Mouse (Mus musculus): ENCODE data around the gene Nadsyn1. TPM values are rescaled to one million over a fixed set of nuclear protein-coding genes. Genes with fewer than 3 reads are reported as not detected.

The Nadsyn1 gene
- polyA plus RNA-seq, 1 experiment from 2014 or later = 10.4 TPM

DNA sequence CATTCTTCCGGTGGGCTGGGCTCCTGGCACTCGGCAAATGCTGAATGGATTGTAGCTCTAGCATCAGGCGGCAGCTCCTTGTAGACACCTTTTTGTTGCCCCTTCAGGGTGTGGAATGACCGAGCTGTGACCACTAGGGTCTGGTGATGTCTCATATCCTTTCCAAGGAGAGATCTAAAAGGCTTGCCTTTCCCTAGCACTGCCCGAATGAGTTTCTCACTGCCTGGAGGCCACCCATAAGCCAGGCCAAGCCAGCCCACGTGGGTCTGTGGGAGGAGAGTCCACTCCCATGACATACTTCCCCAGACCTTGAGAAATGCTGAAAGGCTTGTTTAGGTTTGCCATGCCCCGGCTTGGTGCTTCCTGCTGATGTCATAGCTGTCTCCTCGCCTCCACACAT, 9.5 kb upstream of the Nadsyn1 start:
- no peaks in the 10 kb centered on the region for H3K9me3 ChIP-seq (replicated peaks)
- no peak overlapping the region for H3K4me3 ChIP-seq
- DNase-seq (ENCODE audit: low spot score) = no peak
- H3K36me3 ChIP-seq = peaks cover 42% of the 10 kb centered on the region
- no peaks in the 10 kb centered on the region for H3K27me3 ChIP-seq (ENCODE audit: low read depth, poor library complexity, severe bottlenecking)
- peaks cover 16% of the 10 kb centered on the region for H3K4me1 ChIP-seq
- no peak overlapping the region for H3K27ac ChIP-seq
- whole genome bisulfite sequencing = 89% methylated on average over 8 of the region's 8 CpGs

DNA sequence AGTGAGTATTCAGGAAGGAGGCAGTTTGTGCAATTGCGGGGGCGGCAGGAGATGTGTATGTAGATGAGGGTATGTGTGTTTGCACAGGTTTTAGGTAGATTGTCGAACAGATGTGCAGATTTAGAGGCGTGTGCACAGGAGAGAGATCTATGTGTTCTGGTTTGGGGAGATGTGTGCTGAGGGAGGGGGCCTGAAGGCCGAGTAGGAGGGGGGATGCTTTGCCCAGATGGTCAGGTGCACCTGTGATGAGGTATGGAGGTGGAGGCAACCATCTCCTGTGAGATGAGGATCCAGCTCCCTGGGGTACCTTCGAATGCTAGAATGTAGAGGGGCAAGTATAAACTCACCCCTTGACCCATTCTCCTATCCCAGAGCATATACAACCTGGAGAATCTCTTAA, 7.8 kb upstream of the Nadsyn1 start:
- WGBS = 15% methylated on average over 6 of the region's 6 CpGs
- DNase-seq (ENCODE audit: low spot score) = no peak

DNA sequence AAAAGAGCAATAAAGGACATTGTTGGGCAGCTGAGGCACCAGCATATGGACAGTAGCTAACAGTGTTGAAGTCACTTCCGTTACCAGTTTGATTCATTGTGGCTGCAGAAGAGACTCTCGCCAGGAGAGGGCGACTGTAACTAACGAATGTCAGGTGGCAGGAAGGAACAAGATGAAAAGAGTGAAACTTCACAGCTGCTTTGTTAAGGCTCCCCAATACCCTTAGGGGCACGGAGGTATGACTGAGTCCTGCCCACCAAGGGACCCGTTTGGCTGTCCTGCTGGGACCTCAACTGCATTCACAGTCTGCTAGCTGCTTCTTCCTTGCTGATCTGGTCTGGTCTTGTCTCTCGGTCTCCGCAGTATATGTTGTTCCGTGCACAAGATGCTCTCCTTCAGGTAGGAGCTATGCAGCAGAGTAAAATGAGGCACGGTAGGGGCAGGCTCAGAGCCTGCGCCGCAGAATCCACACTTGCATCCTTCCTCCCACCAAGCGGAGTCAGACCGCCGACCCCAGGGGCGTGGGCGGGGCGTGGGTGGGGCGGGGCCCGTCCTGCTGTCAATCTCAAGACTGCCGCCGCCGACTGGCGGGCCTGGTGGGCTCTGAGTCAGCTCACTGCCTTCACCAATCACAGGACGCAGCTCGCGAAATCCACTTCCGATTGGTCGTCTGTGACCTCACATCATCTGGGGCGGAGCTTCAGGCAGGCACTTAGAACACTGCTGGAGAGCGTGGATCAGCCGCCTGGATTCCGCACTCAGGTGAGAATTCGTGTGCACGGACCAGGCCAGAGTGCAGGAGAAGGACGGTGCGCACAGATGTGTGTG, 7.1 kb upstream of the Nadsyn1 start:
- peaks cover 16% of the 10 kb centered on the region for H3K4me1 ChIP-seq
- no peaks in the 10 kb centered on the region for H3K27me3 ChIP-seq (ENCODE audit: low read depth, poor library complexity, severe bottlenecking)
- no peaks in the 10 kb centered on the region for H3K9me3 ChIP-seq (replicated peaks)
- peaks cover 31% of the 10 kb centered on the region for H3K36me3 ChIP-seq
- under 1% methylated on average over 37 of the region's 37 CpGs for WGBS
- H3K27ac ChIP-seq = peak overlapping the region; percentile 95
- DNase-seq (ENCODE audit: low spot score) = peak; percentile 97
- H3K4me3 ChIP-seq = peak overlapping the region; percentile 66

More for the DNA sequence above, 7.8 kb upstream of the Nadsyn1 start:
- H3K36me3 ChIP-seq = peaks cover 31% of the 10 kb centered on the region
- H3K27ac ChIP-seq = peak overlapping the region; percentile 95
- H3K4me1 ChIP-seq = peaks cover 16% of the 10 kb centered on the region
- H3K9me3 ChIP-seq (replicated peaks) = no peaks in the 10 kb centered on the region
- no peaks in the 10 kb centered on the region for H3K27me3 ChIP-seq (ENCODE audit: low read depth, poor library complexity, severe bottlenecking)
- H3K4me3 ChIP-seq = peak overlapping the region; percentile 66

DNA sequence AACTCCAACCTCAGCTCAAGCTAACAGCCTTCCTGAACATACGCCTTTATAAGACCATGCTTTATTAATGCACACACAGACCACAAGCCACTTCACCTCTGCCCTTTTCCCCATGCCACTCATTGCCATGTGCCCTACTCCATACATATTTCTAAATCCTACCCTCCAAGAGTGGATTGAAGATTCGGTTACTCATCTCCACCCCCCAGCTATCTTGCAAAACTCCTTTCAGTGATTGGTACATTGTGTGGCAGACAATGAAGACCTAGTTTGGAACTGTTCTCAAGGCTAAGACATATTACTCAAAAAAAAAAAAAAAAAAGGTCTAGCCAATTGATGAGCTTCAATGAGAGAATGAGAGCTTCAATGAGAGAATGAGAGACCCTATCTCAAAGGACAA, 4.3 kb upstream of the Nadsyn1 start:
- DNase-seq (ENCODE audit: low spot score) = no peak
- Histone ChIP-seq H3K4me3 (no peak overlapping the region), H3K4me1 (peaks cover 23% of the 10 kb centered on the region), H3K27ac (no peak overlapping the region), H3K36me3 (peaks cover 7% of the 10 kb centered on the region), H3K9me3 (replicated peaks) (no peaks in the 10 kb centered on the region), H3K27me3 (ENCODE audit: low read depth, poor library complexity, severe bottlenecking) (no peaks in the 10 kb centered on the region)
- 90% methylated on average over 2 of the region's 2 CpGs for WGBS

DNA sequence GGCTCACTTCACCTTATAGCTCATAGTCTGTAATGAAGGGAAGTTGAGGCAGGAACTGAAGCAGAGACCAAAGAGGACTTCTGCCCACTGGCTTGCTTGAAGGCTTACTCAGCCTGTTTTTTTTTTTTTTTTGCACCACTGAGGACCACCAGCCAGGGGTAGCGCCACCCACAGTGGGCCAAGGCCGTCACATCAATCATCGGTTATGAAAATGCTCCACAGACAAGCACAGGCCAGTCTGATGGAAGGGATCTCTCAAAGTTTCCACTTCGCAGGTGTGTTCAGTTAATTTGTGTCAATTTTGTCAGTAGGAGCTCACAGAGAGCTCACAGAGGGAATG, 587 bp upstream of the Nadsyn1 start:
- H3K4me3 ChIP-seq = peak overlapping the region; percentile 74
- H3K4me1 ChIP-seq = peaks cover 14% of the 10 kb centered on the region
- no peak for DNase-seq (ENCODE audit: low spot score)
- no peaks in the 10 kb centered on the region for H3K27me3 ChIP-seq (ENCODE audit: low read depth, poor library complexity, severe bottlenecking)
- peaks cover 12% of the 10 kb centered on the region for H3K36me3 ChIP-seq
- no peaks in the 10 kb centered on the region for H3K9me3 ChIP-seq (replicated peaks)
- peak overlapping the region; percentile 90 for H3K27ac ChIP-seq
- WGBS = 83% methylated on average over 4 of the region's 4 CpGs

DNA sequence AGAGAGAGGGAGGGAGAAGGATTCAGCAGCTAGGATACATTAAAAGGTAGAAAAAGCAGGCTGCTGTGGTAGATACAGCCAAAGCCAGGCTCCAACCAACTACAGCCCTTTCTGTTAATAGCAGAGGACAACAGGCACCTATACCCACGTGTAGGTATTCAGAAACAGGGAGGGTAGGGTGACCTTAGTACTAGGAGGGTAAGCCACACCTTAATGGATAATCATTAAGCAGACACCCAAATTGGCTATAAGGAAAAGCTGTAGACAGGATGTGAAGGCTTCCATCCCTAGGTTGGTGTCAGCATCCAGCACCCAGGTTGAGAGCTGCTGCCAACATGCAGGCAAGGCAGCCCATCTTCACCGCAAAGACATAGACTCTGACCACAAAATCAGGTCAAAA, 1.4 kb downstream of the Nadsyn1 start:
- WGBS = 92% methylated on average over 2 of the region's 2 CpGs
- no peaks in the 10 kb centered on the region for H3K27me3 ChIP-seq (ENCODE audit: low read depth, poor library complexity, severe bottlenecking)
- H3K36me3 ChIP-seq = peaks cover 30% of the 10 kb centered on the region
- no peak overlapping the region for H3K4me3 ChIP-seq
- H3K9me3 ChIP-seq (replicated peaks) = no peaks in the 10 kb centered on the region
- peaks cover 14% of the 10 kb centered on the region for H3K4me1 ChIP-seq
- no peak for DNase-seq (ENCODE audit: low spot score)
- no peak overlapping the region for H3K27ac ChIP-seq

DNA sequence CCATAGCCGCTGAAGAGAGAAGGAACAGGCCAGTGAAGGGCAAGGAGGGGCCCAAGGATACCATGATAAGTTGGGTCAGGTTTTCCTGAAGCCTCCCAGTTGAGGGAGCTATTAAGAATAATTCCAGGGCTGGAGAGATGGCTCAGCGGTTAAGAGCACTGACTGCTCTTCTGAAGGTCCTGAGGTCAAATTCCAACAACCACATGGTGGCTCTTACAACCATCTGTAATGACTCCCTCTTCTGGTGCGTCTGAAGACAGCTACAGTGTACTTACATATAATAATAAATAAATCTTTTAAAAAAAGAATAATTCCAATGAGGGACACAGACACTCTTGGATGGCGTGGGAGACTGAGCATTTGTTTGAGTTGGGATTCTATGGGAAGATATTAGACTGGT, 3.4 kb downstream of the Nadsyn1 start:
- Histone ChIP-seq H3K36me3 (peaks cover 50% of the 10 kb centered on the region), H3K4me1 (peaks cover 14% of the 10 kb centered on the region), H3K9me3 (replicated peaks) (no peaks in the 10 kb centered on the region), H3K27me3 (ENCODE audit: low read depth, poor library complexity, severe bottlenecking) (no peaks in the 10 kb centered on the region), H3K27ac (no peak overlapping the region), H3K4me3 (no peak overlapping the region)
- WGBS = 70% methylated on average over 4 of the region's 4 CpGs
- DNase-seq (ENCODE audit: low spot score) = no peak

DNA sequence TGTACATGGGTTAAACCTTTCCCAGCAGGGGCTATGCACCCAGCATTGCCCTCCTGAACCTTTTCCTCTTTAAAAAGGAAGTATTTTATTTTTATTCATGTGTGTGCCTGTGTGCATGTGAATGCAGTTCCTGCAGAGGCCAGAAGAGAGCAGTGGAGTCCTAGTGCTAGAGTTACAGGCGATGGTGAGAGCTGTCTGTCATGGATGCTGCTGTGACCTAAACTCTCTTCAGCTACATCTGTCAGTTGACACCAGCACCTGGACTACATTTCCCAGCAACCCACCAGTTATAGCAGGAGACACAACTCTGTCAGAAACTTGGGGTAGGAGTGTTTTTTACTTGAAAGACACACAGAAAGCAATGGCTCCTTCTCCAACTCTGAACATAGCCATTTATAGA, 13.7 kb downstream of the Nadsyn1 start:
- Histone ChIP-seq H3K36me3 (peaks cover 94% of the 10 kb centered on the region), H3K27ac (no peak overlapping the region), H3K27me3 (ENCODE audit: low read depth, poor library complexity, severe bottlenecking) (no peaks in the 10 kb centered on the region), H3K4me1 (no peaks in the 10 kb centered on the region), H3K4me3 (no peak overlapping the region), H3K9me3 (replicated peaks) (no peaks in the 10 kb centered on the region)
- no peak for DNase-seq (ENCODE audit: low spot score)
- 48% methylated on average over 1 of the region's 1 CpGs for WGBS

DNA sequence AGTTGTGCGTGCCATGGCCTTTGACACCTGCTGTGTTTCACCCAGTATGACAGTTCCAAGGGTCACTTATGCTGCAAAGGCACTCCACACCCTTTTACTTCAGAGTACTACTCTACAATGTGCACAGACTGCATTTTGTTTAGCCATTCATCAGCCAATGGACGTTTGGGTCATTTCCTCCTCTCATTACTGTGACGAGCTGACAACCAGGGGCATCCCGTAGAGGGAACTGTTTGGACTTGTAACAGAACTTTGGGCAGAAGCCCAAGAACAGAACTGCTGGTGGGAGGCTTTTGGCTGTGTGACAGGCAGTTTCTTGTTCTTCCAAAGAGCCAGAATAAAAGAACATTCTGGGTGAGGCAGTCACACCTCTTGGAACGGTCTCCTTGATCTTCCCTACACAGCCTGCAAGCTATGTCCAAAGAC, 17.4 kb downstream of the Nadsyn1 start:
- peaks cover 94% of the 10 kb centered on the region for H3K36me3 ChIP-seq
- no peaks in the 10 kb centered on the region for H3K9me3 ChIP-seq (replicated peaks)
- DNase-seq (ENCODE audit: low spot score) = no peak

DNA sequence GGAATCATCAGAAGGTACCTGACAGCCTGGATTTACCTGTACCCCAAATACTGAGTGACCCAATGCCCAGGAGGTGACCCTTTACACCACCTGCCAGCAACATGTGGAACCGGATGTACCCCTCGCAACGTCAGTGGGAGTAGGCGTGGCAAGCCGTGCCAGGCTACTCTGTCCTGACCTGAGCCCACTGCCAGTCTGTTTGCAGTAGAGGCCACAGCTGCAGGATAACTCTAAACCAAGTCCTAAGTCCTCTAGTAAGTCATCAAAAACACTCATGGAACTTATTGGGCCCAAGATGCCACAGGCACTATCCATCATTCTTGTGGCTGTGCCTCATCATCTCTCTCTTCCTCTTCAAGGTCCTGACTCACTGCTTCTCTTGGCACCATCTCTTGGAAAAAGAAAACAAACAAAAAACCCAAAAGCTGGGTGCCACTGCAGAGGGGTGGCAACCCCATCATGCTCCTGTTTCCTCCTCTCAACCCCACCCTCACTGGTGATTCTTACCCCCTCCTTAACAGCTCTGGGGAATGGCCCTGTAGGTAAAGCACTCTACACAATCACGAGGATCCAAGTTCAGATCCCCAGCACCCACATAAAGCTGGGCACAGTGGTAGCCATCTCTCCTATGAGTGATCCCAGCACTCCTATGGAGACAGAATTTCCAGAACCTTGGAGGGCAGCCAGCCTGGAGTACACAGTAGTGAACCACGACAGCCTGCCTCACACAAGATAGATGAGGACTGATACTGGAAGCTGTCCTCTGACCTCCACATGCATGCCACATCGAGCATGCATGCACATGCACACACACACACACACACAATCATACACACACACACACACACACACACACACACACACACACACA, 21.2 kb downstream of the Nadsyn1 start:
- Histone ChIP-seq H3K27me3 (ENCODE audit: low read depth, poor library complexity, severe bottlenecking) (no peaks in the 10 kb centered on the region), H3K27ac (no peak overlapping the region), H3K36me3 (peaks cover 94% of the 10 kb centered on the region), H3K4me3 (no peak overlapping the region), H3K9me3 (replicated peaks) (no peaks in the 10 kb centered on the region), H3K4me1 (no peaks in the 10 kb centered on the region)
- no peak for DNase-seq (ENCODE audit: low spot score)
- WGBS = 92% methylated on average over 8 of the region's 8 CpGs

More for the DNA sequence above, 17.4 kb downstream of the Nadsyn1 start:
- H3K27me3 ChIP-seq (ENCODE audit: low read depth, poor library complexity, severe bottlenecking) = no peaks in the 10 kb centered on the region
- no peak overlapping the region for H3K4me3 ChIP-seq
- no peaks in the 10 kb centered on the region for H3K4me1 ChIP-seq
- H3K27ac ChIP-seq = no peak overlapping the region
- WGBS = 78% methylated on average over 5 of the region's 5 CpGs

DNA sequence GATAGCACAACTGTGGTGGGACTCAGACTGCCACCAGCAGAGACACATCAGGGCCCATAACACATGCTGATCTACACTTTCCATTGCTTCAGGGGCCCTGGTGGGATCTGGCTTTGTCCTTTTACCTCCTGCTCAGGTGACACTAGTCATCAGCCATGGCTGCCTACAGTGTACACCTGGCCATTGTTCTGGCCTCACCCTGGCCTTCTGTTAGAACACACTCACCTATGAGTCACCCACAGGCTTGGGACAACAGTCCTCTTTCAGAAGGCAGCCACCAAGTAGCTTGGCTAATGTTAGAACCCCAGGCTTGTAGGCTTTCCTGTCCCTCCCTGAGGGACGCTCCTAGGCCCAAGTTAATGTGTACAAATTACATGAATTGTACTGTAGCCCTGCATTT, 21.9 kb downstream of the Nadsyn1 start:
- Histone ChIP-seq H3K4me1 (no peaks in the 10 kb centered on the region), H3K27me3 (ENCODE audit: low read depth, poor library complexity, severe bottlenecking) (no peaks in the 10 kb centered on the region), H3K9me3 (replicated peaks) (no peaks in the 10 kb centered on the region), H3K27ac (no peak overlapping the region), H3K36me3 (peaks cover 94% of the 10 kb centered on the region), H3K4me3 (no peak overlapping the region)
- no peak for DNase-seq (ENCODE audit: low spot score)
- WGBS = 100% methylated on average over 1 of the region's 1 CpGs

DNA sequence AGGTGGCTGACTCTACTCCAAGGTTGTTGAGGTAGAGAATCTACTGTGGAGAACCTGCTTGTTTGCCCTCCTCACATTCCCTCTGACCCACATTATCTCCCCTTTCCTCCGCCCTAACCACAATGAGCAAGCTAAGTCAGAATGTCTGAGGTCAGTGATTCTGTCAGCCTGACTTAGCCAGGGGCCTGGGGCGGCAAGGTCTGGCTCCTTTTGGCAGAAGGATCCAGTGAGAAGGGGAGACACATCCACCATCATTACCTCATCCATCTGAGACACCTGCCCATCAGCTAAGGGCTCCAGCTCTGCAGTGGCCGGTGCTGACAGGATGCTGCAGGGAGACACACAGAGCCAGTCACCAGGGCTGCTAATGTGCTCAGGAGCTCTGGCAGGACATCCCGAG, 23.9 kb downstream of the Nadsyn1 start:
- DNase-seq (ENCODE audit: low spot score) = no peak
- H3K4me3 ChIP-seq = no peak overlapping the region
- H3K9me3 ChIP-seq (replicated peaks) = no peaks in the 10 kb centered on the region
- no peak overlapping the region for H3K27ac ChIP-seq
- H3K4me1 ChIP-seq = no peaks in the 10 kb centered on the region
- H3K27me3 ChIP-seq (ENCODE audit: low read depth, poor library complexity, severe bottlenecking) = no peaks in the 10 kb centered on the region
- H3K36me3 ChIP-seq = peaks cover 89% of the 10 kb centered on the region
- 89% methylated on average over 4 of the region's 4 CpGs for WGBS

DNA sequence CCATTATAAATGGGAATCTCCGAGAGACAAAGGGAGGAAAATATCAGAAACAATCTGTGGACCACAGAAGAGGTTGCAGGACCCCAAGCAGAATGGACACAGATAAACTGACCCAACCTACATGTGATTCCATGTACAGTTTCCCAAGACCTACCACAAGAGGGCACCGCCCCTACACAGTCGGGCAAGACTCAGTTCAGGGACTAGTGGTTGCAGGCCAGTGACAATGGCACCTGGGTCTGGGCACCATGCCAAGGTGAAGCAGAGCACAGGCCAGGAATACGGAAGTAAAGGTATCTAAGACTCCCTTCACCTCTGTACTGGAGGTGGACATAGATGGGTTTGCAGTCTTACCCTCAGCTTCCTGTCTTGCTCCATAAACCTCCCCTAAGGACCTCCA, 29.5 kb downstream of the Nadsyn1 start:
- DNase-seq (ENCODE audit: low spot score) = peak; percentile 44
- H3K4me1 ChIP-seq = no peaks in the 10 kb centered on the region
- H3K4me3 ChIP-seq = no peak overlapping the region
- H3K27me3 ChIP-seq (ENCODE audit: low read depth, poor library complexity, severe bottlenecking) = no peaks in the 10 kb centered on the region
- H3K9me3 ChIP-seq (replicated peaks) = no peaks in the 10 kb centered on the region
- H3K36me3 ChIP-seq = peaks cover 33% of the 10 kb centered on the region
- 67% methylated on average over 4 of the region's 4 CpGs for WGBS
- no peak overlapping the region for H3K27ac ChIP-seq

Data from limb, embryonic 10.5 days (tissue).